Mouse (Mus musculus) olfactory bulb, adult 2 months (tissue): ENCODE data around the gene Glycam1. TPM values are rescaled to one million over a fixed set of nuclear protein-coding genes. Genes with fewer than 3 reads are reported as not detected.

ENCODE experiments used
- H3K27ac ChIP-seq: fragments of 200-500 bp; 2 replicates; pipeline ENCODE4 v1.5.1; 2012; ENCODE audit warnings: low read depth, low read length; ENCODE audit not compliant: insufficient read depth
- H3K4me1 ChIP-seq: fragments of 200-500 bp; 2 replicates; pipeline ENCODE4 v1.6.1; 2012; ENCODE audit warnings: low read length; ENCODE audit not compliant: control insufficient read depth, insufficient read depth
- H3K4me3 ChIP-seq: fragments of 200-500 bp; 2 replicates; pipeline ENCODE4 v1.5.1; 2012; ENCODE audit warnings: mild to moderate bottlenecking, low read depth, low read length, moderate library complexity; ENCODE audit not compliant: insufficient read depth
- CTCF ChIP-seq: fragments of 200-500 bp; IDR thresholded peaks from 2 replicates; pipeline ENCODE4 v1.5.1; 2012; ENCODE audit warnings: low read depth, mild to moderate bottlenecking, low read length, moderate library complexity; ENCODE audit not compliant: insufficient read depth
- POLR2A ChIP-seq: fragments of 200-500 bp; IDR thresholded peaks from 2 replicates; pipeline ENCODE4 v1.6.1; 2012; ENCODE audit warnings: mild to moderate bottlenecking, low read depth, low read length, moderate library complexity; ENCODE audit not compliant: insufficient read depth
- WGBS: fragments of 180-500 bp; shearing (Covaris S2); methylation state at CpG from one replicate; pipeline ENCODE4 v1.1.7; 2018; 5-methylcytosine and 5-hydroxymethylcytosine counted together
- polyA plus RNA-seq: library from polyadenylated mRNA; stranded (reverse); fragments of >200 nt; gene quantifications from 2 replicates; pipeline ENCODE4 v1.2.4, GENCODE M21; 2012; ENCODE audit warnings: low replicate concordance; ENCODE audit not compliant: missing spikeins, insufficient read depth, insufficient read length

The Glycam1 gene
- polyA plus RNA-seq, 1 experiment, result not detected

DNA sequence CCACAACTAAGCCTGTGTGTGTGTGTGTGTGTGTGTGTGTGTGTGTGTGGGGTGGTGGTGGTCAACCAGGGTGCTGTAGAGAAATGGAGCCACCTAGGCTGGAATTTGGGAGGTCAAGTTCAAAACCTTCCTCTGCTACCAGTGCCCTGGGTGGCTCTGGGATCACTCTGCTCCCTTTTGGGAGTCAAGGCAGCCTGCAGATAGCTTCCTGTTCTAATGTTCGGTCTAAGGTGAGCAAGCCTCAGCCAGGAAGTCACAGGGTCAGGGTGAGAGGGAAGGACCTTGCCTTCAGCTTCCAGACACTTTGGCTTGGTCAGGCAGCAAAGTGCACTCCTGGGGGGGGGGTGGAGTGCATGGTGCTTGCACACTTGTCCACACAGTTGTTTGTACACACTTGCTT, 24.2 kb downstream of the Glycam1 start:
- TF ChIP-seq POLR2A (no peak), CTCF (no peak)
- 83% methylated on average over 1 of the region's 1 CpGs for WGBS
- Histone ChIP-seq H3K4me1 (peaks cover 15% of the 10 kb centered on the region), H3K27ac (no peak overlapping the region), H3K4me3 (no peak overlapping the region)

DNA sequence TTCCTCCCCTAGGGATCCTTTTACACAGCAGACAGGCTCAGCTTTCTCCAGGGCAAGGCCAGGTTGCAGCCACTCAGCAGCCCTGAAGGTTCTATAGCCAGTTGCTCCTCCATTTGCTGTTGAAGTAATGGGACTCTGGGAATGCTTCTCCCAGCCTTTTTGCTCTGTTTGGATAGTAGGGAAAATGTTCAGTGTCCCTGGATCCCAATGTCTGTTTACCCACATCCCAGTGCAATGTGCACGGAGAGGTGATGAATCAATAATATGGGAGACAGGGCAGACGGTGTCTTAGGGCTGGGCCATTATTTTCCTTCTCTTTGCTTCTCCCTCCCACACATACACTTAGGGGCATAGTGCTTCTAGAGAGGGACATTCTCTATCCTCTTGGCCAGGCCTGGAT, 25.6 kb downstream of the Glycam1 start:
- Histone ChIP-seq H3K4me1 (peaks cover 16% of the 10 kb centered on the region), H3K27ac (no peak overlapping the region), H3K4me3 (no peak overlapping the region)
- TF ChIP-seq POLR2A (no peak), CTCF (no peak)
- WGBS, result 79% methylated on average over 2 of the region's 2 CpGs

DNA sequence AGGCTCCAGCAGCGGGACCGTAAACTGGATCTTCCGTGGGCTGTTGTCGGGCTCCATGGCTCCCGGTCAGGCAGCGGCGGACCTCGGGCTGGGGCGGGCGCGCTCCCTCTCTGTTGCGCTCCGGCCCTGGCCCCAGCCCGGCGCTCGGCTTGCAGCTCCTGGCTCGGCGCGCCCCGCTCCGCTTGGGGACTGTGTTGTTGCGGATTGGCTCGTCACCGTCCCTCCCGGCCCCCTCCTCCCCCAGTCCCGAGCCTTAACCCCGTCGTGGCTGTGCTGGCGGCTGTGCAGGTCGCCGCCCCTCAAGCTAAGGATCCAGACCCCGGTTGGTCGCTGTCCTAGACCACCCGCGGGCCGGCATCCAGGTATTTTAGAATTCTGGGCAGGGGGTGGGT, 27.1 kb downstream of the Glycam1 start, which contains the start of gene Ppp1r1a:
TSS of gene Ppp1r1a (minus strand) at position 182 of the 392 bp plus-strand sequence.
- Histone ChIP-seq H3K4me1 (peaks cover 20% of the 10 kb centered on the region), H3K27ac (peak within 1 kb of the TSS; percentile 18; the same call in 1 of the 2 replicates), H3K4me3 (peak within 1 kb of the TSS; percentile 88)
- under 1% methylated on average over 36 of the region's 36 CpGs for WGBS
- TF ChIP-seq POLR2A (peak; percentile 38; the same call in 1 of the 2 replicates), CTCF (no peak)

DNA sequence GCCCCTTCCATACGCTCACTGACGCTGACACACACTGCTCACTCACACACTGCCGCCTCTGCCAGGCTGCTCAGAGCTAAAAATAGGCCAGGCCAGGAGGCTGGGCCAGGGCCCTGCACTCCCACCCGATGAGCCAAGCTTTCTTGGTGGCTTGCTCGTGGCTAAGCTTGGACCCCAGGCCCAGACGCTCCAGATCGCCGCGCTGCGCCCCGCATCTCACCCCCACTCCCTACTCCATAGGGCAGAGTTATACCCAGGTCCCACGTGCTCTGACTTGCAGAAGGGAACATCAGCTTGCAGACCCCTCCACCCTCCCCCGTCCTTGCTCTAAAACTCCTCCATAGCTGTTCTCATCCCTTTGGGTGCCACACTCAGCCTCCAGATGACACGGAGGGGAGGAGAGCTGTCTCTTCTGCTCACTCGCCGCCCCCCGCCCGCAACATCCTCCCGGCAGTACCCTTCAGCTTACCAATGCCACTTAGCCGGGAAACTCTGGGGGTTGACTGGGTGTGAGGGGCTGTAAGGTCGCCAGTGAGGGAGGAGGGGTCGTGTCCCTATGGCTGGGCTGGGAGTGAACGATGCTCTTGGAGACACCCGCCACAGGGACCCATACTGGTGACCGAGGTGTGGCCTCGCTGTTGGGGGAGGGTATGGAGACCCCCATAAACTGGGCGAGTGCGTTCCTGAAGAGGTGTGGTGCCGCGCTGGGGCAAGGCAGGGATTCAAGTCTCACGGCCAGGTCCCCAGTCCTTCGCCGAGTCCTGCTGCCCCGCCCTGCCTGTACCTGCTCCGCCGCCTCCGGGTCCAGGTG, 27.7 kb downstream of the Glycam1 start:
- peak overlapping the region; percentile 18; the same call in 1 of the 2 replicates for H3K27ac ChIP-seq
- TF ChIP-seq POLR2A, result no peak
- no peak for TF ChIP-seq CTCF
- H3K4me3 ChIP-seq, result peak overlapping the region; percentile 88
- under 1% methylated on average over 37 of the region's 37 CpGs for WGBS
- peaks cover 20% of the 10 kb centered on the region for H3K4me1 ChIP-seq

DNA sequence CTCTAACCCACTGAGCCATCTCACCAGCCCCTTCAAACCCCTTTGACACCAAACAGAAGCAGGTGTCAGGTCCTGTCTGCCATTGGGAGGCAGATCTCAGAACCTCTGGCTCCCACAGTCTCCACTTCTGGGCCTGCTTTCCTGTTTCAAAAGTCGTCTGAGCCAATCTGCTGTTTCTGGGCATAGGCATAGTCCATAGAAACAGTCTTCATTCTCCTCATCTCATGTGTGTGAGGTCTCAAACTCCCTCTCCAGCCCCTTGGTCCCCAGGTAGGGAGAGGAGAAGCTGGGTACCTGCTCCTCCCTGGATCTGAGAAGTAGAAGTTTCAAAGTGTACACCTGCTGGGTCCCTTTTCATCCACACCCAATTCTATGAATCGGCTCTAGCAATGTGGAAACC, 28.4 kb downstream of the Glycam1 start:
- H3K4me1 ChIP-seq, result peaks cover 22% of the 10 kb centered on the region
- peak overlapping the region; percentile 43 for H3K27ac ChIP-seq
- TF ChIP-seq POLR2A (no peak), CTCF (no peak)
- peak overlapping the region; percentile 88 for H3K4me3 ChIP-seq
- WGBS, result 11% methylated on average over 2 of the region's 2 CpGs

DNA sequence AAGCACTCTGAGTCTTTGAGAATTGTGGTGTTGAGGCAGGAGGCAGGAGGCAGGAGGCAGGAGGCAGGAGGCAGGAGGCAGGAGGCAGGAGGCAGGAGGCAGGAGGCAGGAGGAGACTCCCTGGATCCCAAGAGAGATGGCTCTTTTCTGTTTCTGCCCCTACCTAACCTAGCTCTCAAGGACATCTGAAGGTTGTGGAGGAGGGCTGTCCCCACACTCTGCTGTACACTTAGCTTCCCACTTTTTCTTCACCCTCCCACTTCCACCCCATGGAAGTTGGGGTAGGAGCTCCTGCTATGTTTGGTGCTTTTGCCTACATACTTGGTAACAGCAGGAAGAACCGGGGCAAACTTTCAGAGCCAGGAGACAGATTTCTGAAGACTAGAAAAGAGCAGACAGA, 29.1 kb downstream of the Glycam1 start:
- 31% methylated on average over 1 of the region's 1 CpGs for WGBS
- H3K4me3 ChIP-seq, result no peak overlapping the region
- H3K27ac ChIP-seq, result no peak overlapping the region
- H3K4me1 ChIP-seq, result peaks cover 25% of the 10 kb centered on the region
- TF ChIP-seq POLR2A (no peak), CTCF (no peak)

DNA sequence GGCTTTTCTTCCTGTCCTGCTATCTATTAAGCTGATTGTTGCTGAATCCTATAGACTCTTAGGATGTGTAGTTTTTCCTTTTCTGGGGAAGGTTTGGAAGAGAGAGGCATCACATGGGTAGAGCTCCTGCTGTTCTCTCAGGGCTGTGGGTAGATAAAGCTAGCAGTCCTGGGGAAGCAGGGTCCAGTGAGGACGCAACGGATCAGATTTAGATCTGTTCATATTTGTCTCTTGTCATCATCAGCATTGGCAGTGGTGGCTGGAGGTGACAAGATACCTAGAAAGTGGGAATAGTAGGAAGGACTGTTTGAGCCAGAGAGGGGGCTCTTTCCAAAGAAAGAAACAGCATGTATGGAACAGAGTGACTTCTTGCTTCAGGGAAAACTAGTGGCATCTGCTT, 29.9 kb downstream of the Glycam1 start:
- TF ChIP-seq CTCF (no peak), POLR2A (no peak)
- Histone ChIP-seq H3K4me3 (no peak overlapping the region), H3K4me1 (peaks cover 25% of the 10 kb centered on the region), H3K27ac (no peak overlapping the region)
- 68% methylated on average over 2 of the region's 2 CpGs for WGBS

DNA sequence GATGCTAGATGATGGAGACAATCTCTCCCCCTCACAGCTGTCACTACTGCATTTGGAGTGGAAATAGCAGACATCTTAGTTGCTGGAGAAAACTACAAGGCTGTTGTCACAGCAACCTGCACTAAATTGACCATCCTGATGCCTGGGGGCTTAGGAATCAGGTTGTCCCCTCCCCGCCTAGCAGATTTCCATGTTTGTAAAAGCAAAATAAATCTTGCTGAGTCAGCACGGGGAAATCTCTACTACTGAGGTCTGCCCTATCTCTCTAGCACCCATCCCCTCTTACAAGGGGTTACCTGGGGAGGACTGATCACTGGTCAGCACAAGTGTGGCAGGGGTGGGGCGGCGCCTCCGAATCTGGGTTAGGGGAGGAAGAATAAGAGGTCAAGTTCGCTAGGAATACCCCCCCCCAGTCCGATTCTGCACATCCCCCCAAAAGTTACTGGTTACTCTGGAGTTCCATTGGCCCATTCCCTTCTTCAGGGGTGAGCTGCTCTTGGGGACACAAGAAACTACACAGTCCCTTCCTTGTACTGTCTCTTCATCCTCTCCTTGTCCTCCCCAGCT, 30.7 kb downstream of the Glycam1 start:
- 88% methylated on average over 7 of the region's 7 CpGs for WGBS
- TF ChIP-seq CTCF, result no peak
- no peak for TF ChIP-seq POLR2A
- Histone ChIP-seq H3K4me1 (peaks cover 25% of the 10 kb centered on the region), H3K27ac (no peak overlapping the region), H3K4me3 (no peak overlapping the region)

DNA sequence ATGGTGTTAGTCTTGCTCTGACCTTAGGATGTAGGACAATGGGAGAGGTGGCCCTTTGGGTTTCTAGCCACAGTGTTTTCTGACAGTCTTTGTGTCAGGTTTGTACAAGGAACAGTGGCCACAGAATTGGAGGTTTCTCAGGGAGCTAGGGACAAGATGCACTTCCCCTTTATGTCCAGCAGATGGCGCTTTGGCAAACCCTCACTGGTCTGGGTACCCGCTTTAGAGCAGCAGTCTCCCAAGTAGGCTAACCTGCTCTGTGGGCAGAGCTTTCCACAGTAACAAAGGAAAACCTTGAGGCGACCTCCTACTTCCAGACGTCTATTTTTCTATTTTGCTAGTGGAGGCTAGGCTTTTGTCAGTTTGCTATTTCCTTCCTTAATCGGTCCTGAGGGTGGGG, 34.5 kb downstream of the Glycam1 start:
- H3K27ac ChIP-seq, result no peak overlapping the region
- 2% methylated on average over 5 of the region's 5 CpGs for WGBS
- TF ChIP-seq CTCF, result peak; percentile 67
- TF ChIP-seq POLR2A, result no peak

DNA sequence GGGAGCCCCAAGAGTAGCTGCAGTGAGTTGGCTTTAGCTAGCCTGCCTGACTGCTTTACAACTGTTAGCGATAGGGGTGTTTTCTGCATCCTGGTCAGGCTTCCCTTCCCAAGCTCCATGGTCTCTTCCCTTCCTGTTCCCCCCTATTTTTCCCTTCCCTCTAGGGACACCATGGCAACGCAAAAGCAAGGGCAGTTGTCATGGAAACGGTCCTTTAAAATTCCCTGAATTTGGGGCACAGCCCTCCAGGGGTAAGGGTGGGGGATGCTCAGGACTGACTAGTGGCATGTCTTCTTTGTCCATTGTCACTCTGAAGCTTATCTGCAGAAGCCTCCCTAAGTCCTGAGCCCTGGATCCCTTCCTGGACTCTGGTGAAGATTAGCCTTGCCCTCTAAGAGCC, 41.7 kb downstream of the Glycam1 start:
- Histone ChIP-seq H3K4me3 (no peak overlapping the region), H3K4me1 (peaks cover 34% of the 10 kb centered on the region), H3K27ac (peak overlapping the region; percentile 27)
- 33% methylated on average over 3 of the region's 3 CpGs for WGBS
- TF ChIP-seq CTCF (no peak), POLR2A (no peak)

More for the DNA sequence above, 34.5 kb downstream of the Glycam1 start:
- H3K4me1 ChIP-seq, result peaks cover 9% of the 10 kb centered on the region; the same call in 1 of the 2 replicates
- no peak overlapping the region for H3K4me3 ChIP-seq
